Mouse (Mus musculus): ENCODE measurements around the gene Slc5a8.

Slc5a8 gene

GRCm38 (mm10) chr10:88885632-88886090, at the start of gene Slc5a8:
Gene Slc5a8, plus strand, starts transcription at chr10:88885992.
- DNase-seq (ENCODE audit: low read depth, low spot score) = no peak

DNA sequence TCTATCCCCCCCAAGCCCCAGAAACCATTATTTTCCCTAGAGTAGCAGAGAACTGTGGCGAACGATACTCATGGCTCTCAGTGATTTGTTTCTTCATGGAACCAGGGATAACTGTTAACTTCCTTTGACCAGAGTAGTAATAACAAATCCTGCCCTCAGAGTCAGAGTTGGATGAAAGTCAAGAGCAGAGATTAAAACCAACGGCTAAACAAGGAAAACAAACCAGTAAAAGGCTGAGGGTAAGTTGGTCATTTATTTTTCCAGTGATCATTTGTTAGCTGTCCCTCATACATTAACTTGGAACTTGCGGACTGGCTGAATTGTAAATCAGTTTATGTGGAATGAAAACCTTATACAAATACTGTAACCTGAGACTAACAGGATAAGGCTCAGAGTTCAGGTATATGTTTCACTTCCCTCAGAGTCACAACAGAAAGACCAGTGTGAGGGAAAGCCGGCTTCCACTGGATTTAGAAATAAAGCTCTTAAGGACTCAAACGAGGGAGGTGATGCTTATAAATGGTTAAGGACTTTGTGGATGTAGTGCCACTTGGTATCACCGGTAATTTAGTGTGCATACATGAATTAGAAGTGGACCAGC, 36.8 kb upstream of the Slc5a8 start:
- no peak for DNase-seq (ENCODE audit: low read depth, low spot score)

DNA sequence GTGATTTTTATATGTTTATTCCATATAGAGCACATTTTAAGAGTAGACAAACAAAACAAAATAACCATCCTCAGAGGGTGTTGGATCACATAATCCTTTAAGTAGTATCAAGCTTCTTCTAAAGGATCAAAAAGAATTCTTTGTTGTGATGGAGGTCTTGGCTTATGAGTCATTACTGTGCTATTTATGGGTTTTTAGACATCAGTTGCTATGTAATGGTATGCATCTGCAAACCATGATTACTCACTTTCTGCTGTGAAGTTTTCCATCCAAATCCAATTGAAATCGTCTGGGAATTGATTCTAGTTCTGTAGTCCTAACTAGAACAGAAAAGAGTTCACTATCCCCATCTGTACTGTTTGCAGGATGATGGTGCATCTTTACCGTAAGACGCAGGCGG, 35.8 kb upstream of the Slc5a8 start:
- DNase-seq (ENCODE audit: low read depth, low spot score) = no peak

DNA sequence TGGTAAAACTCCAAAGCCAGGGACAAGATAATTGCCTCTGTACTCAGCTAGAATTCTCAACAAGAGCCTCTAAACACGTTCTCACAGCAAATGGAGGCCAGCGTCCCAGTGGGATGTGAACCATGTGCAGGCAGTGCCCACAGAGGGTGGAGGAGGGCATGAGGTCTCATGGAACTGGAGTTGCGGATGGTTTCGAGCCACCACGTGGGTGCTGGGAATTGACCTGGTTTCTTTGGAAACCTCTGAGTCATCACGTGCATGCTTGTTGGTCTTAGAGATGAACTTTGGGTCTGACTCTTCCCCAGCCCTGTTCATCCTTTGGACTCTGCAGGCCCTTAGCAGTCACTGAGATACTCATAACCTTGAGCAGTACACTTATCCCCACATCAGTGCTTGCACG, 32.5 kb upstream of the Slc5a8 start:
- DNase-seq (ENCODE audit: low read depth, low spot score) = no peak

DNA sequence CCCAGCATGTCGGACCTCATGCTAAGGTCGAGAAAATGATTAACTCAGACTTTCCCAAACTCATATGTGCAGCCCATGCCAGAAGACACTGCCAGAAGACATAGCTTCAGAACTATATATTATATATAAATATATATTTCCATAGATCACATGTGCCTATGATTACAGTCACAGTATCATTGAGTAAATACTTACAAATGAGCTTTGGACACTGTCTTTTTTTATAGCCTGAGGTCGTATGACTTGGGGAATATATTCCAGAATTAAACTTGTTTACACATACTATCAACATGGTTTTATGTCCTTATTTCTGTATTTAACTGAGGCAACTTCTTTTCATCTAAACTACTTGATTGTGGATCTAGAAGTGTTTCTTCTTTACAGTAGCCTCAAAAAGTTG, 24.9 kb upstream of the Slc5a8 start:
- no peak for DNase-seq (ENCODE audit: low read depth, low spot score)

DNA sequence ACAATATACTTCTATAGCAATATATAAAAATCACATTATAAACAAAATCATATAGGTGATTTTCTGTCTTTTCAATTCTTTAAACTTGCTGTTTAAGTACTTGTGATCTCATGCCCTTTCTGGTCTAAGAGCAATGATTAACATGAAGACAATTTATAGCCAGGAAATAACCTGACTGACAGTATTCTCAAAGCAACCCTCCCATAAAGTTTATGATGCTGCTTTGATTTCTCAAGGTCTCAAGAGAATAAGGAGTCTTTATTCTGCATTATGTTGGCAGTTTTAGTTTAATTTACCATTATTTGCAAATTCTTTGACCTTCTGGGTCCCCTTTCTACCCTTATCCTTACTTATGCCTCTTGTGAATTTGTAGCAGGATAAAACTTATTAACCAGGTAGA, 24.4 kb upstream of the Slc5a8 start:
- DNase-seq (ENCODE audit: low read depth, low spot score) = no peak

GRCm38 (mm10) chr10:88862293-88862692, 23.5 kb upstream of the Slc5a8 start:
- DNase-seq (ENCODE audit: low read depth, low spot score) = no peak

DNA sequence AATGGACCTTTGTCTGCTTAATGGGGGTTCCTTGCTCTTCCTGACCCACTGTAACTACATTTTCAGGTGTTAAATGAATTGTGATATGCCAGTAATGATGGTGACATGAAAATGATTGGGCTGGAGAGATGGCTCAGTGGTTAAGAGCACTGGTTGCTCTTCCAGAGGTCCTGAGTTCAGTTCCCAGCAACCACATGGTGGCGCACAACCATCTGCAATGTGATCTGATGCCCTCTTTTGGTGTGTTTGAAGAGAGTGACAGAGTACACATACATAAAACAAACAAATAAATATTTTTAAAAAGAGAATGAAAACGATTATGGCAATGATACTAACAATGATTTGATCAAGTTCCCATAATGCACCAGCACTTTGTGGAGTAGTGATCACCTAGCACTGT, 19.8 kb upstream of the Slc5a8 start:
- no peak for DNase-seq (ENCODE audit: low read depth, low spot score)

- DNase-seq (ENCODE audit: low read depth, low spot score) = no peak
Observed at GRCm38 (mm10) chr10:88874870-88875269, 10.9 kb upstream of the Slc5a8 start.

- no peak for DNase-seq (ENCODE audit: low read depth, low spot score)
Observed at GRCm38 (mm10) chr10:88877421-88877820, 8.4 kb upstream of the Slc5a8 start.

- no peak for DNase-seq (ENCODE audit: low read depth, low spot score)
Observed at GRCm38 (mm10) chr10:88883721-88884120, 2.1 kb upstream of the Slc5a8 start.

DNA sequence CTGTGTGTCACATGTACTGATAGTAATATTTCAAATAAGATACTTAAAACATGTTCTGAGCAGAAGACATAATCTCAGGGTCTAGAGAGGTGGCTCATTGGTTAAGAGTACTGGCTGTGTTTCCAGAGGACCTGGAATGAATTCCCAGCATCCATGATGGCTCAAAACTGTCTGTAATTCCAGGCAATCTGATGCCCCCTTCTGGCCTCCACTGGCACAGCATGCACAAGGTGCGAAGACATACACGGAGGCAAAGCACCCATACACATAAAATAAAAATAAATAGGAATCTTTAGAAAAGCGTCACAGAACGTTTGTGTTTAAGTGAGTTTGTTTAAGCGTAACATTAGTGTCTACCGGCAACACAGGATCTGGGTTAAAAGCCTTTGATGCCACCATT, 956 bp upstream of the Slc5a8 start:
- DNase-seq (ENCODE audit: low read depth, low spot score) = no peak

- DNase-seq (ENCODE audit: low read depth, low spot score) = no peak
Observed at GRCm38 (mm10) chr10:88886114-88886513, 322 bp downstream of the Slc5a8 start.

DNA sequence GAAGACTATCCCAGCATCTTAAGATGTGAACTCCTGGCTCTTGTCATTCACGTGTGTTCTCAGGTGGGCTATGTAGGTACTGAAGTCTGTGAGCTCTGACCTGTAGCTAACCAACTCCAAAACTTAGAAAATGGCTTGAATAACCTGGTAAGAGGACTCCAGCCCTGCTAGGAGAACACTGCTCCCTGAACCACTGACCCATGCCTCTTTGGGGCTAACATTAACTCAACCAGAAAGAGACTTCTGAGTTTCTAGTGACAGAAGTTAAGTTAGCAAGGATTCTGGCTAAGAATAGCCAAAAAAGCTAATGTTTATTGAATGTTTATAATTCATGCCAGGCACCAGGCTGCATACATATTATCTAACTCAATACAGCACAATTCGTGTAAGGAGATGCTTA, 2.6 kb downstream of the Slc5a8 start:
- no peak for DNase-seq (ENCODE audit: low read depth, low spot score)

DNA sequence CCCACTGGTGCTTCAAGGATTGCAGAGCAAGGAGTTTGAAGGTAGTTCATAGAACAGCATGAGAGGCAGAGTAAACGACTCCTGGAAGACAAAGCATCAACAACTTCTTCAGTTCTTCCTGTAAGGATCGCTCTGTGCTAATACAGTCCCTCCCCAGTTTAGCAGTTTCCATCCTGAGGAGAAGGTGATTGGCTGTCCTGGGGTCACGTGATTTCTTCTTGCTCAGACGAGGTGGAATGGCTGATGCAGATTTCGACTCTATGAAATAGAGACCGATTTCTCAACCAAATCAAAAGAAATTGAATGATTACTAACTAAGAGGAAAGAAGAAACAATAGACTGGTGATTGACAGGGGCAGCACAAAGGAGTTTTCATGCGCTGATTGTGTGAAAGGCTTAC, 5.6 kb downstream of the Slc5a8 start:
- DNase-seq (ENCODE audit: low read depth, low spot score) = no peak

DNA sequence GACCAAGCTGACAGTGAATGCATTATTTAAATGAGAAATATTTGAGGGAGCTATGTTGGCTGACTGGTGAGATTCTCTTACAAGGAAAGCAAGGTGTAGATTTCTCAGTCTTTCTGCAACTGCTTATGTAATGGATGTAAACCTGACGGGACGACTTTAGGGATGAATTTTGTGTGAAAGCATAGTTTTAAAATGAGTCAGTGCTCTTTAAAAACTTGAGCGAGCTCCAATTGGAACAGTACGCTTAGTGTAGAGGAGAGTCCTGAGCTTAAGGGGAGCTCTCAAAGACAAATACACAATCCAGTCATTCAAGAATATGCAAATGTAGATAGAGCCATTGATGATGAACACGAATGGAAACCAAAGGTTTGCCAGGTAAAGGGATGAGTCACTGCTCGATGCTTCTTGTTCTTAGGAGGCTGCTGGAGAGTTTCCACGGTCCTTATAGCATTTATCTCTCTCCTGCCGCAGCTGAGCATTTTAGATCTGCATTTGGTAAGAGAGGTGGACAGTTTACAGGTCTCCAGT, 6.8 kb downstream of the Slc5a8 start:
- DNase-seq (ENCODE audit: low read depth, low spot score) = no peak

DNA sequence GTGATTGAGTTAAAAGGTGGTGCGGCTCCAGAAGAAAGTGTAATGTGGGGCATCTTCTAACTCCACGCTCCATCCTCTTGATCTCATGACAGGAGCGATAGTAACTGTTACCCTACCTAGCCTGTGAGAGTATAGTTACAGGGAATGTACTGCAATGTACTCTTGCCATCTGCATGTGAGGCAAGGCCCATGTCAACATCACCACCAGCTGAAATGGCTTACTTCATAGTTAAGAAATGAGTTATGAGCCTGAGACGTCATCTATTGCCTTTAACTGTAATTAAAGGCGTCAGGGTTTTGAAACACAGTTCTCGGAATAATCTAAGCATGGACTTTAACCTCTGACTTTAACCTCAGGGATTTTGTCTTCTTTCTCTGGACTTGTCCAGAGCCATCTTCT, 11.2 kb downstream of the Slc5a8 start:
- no peak for DNase-seq (ENCODE audit: low read depth, low spot score)

GRCm38 (mm10) chr10:88949649-88950296, 64.0 kb downstream of the Slc5a8 start:
- no peak for DNase-seq (ENCODE audit: low read depth, low spot score)

- DNase-seq (ENCODE audit: low read depth, low spot score) = no peak
Observed at GRCm38 (mm10) chr10:88950297-88950653, 64.5 kb downstream of the Slc5a8 start.

DNA sequence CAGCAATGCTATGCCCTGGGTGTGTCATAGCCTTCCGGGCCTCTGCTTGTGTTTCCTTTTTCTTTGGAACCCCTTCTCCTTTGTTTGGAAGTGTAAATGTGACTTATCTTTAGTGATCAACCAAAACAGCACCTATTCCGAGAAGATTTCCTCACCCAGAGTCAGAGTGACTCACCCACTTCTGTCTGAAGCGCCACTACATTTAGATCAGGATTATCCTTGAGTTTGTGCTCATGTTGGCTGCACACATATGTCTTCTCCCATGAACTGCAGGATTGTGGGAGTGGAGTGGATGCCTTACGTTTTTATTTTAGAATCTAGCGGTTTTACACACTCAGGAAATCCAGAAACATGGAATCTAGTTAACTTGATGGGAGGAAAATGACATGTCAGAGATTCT, 75.0 kb downstream of the Slc5a8 start:
- no peak for DNase-seq (ENCODE audit: low read depth, low spot score)

DNA sequence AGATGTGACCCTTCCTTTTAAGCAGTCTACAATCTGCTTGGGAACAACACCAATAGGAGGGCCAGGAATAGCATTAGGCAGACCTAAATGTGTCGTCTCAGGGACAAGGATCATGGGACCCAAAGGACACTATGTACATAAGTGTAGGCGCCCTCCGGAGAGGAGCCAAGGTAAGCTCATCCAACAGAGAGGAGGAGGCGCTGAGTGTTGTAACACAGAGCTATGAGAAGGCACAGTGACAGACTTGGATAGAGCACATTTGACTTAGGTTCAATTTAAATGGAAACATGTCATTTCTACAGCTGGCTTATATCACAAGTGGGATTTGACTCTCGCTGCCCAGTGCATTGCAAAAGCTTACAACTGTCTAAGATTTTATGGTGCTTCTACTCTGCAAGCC, 82.8 kb downstream of the Slc5a8 start:
- no peak for DNase-seq (ENCODE audit: low read depth, low spot score)

GRCm38 (mm10) chr10:88970951-88971725, 85.3 kb downstream of the Slc5a8 start:
- no peak for DNase-seq (ENCODE audit: low read depth, low spot score)

- no peak for DNase-seq (ENCODE audit: low read depth, low spot score)
Observed at GRCm38 (mm10) chr10:88978932-88979331, 93.1 kb downstream of the Slc5a8 start.
